Mouse (Mus musculus) layer of hippocampus, adult 11-12 months (tissue): ENCODE data around the gene Pcdh17.

ENCODE experiments used
- DNase-seq: peaks from one replicate; pipeline ENCODE4 v3.0.0; 2022; ENCODE audit warnings: low spot score

The Pcdh17 gene

DNA sequence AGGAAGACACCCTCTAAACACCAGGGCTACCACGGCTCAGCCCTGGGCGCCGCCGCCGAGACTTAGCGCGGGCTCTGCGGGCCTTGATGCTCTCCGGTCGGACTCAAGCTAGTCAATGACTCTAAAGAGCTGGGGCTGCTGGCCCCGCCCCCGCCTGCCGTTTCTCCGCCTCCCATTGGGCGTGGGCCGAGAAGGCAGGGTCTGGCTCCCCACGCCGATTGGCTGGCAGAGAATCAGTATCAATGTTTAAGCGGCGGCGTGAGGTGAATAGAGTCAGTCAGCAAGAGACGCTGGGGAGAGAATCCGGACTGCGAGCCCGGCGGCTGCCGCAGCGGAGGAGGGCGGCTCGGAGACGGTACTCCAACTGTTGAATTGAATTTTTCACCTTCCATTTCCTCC, at the start of gene Pcdh17:
Pcdh17 (plus strand) TSS at position 276 of the 399 bp plus-strand sequence.
- peak; percentile 97 for DNase-seq

GRCm38 (mm10) chr14:84397137-84397536, 46.2 kb upstream of the Pcdh17 start:
- no peak for DNase-seq

DNA sequence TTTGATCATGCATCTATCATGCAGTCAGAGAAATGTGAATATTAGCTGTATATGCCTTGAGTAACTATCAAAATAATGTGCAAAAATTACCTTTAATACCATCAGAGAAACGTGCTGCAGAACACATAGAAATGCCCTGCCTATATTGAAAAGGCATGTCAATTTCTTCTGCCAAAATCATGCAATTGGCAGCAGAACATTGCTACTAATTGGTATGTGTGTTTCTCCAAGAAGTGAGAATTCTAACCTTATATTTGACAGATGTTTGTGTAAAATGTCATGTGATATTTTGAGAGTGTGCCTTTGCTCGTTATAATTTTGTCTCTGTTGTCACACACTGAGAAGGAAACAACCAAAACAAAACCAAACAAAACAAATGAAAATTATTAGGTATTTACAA, 18.6 kb upstream of the Pcdh17 start:
- DNase-seq = no peak

DNA sequence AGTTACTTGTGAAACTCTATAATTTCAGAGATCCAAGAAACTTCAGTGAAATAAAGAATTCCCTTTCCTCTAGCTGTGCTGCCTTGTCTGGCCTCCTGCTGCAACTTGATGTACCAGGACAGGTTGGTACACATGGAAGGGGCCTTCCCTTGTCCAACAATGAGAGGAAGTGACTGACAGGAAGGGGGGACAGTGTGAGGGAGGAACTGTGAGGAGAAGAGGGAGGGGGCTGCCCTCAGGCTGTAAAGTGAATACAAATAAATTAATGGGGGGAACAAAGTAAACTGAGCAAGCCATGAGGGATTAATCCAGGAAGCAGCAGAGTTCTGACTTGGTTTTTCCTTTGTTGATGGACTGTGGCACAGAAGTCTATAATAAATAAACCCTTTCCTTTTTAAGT, 16.7 kb upstream of the Pcdh17 start:
- no peak for DNase-seq

DNA sequence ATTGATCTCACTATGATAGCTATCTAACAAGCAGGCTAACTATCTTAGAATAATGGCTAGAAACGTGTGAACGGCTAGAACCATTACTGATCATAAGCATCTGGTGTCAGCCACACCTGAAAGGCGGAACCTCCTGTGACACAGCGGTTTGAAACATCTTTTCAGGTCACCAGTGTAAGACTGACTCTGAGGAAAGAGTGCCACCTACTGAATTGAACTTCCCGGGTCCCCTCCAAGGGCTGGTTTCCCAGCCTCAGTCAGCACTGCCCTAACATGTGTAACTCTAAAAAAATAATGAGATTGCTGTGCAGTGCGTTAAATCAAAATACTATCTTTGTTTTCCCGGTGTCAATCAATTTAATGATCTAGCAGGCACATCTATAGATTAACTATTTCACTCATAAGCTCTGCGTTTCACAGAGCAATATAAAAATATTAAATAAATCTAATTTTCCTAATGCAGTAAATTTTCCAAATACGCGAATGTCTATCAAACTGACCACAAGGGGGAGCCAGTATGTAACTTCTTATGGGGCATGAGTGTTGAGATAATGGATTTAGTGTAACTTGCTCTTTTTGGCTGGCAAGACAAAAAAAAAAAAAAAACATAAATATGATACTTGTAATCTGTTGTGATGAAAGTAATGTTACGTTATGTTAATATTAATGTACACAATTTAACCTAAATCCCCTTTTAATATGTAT, 5.1 kb upstream of the Pcdh17 start:
- peak; percentile 52 for DNase-seq

- no peak for DNase-seq
Observed at GRCm38 (mm10) chr14:84440903-84441302, 2.5 kb upstream of the Pcdh17 start.

- peak; percentile 44 for DNase-seq
Observed at GRCm38 (mm10) chr14:84442528-84443287, 655 bp upstream of the Pcdh17 start.

DNA sequence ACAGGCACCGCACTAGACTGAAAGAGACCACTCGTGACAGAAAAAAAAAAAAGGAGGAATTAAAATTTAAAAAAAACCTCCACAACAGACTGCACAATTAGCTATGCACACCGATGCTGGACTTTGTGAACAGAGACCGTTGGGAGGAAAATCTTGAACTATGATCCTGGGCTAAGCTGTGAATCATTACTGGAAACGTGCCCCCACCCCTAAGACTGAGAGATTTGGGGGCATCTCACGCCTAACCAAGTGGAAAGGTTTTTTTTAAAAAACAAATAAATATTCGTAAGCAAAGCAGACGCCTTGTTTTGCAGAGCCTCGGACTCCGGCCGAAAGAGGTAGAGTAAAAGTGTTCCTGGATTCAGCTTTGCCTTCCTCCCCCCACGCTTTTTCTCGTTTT, 398 bp downstream of the Pcdh17 start:
- DNase-seq = no peak

- peak; percentile 30 for DNase-seq
Observed at GRCm38 (mm10) chr14:84444276-84444662, 906 bp downstream of the Pcdh17 start.

DNA sequence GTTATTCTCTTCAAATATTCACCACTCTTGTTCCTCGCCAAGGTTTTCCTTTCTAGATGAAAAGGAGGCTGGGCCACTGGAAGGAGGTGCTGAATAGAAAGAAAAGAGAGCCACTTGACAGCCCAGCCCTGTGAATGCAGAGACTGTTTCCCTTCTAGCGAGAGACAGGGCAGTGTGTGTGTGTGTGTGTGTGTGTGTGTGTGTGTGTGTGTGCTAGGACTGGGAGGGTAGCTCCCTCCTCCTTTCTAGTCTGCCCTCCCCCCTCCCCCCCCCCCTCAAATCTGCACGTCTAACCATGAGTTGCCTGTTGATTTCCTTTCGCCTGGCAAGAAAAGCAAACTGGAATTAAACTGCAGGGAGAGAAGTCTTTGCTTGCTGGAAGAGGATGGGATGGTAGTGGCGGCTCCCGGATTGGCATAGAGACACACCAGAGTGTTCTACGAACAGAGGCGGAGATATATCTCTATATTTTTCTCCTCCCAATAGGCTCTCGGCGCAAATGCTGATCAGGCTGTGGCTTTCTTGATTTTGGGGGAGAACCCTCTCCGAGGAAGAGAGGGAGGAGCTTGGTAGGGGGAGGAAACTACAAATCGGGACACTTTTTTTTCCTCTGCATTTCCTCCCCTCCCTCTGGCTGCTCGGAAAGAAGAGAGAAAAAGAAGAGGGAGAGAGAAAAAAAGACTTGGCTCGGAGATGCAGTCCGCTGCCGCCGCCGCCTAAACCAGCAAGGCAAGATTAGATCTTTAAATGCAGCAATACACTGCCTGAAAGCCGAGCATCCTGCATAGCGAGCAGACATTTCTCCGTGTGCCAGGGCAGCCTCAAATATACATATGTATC, 1.5 kb downstream of the Pcdh17 start:
- DNase-seq = peak; percentile 53

- DNase-seq = peak; percentile 49
Observed at GRCm38 (mm10) chr14:84445503-84446410, 2.4 kb downstream of the Pcdh17 start.

DNA sequence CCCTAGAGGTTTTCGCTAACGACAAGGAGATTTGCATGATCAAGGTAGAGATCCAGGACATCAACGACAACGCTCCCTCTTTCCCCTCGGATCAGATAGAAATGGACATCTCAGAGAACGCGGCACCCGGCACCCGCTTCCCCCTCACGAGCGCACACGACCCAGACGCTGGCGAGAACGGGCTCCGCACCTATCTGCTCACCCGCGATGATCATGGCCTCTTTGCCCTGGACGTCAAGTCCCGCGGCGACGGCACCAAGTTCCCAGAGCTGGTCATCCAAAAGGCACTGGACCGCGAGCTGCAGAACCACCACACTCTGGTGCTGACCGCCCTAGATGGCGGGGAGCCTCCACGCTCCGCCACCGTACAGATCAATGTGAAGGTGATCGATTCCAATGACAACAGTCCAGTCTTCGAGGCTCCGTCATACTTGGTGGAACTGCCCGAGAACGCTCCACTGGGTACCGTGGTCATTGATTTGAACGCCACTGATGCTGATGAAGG, 3.1 kb downstream of the Pcdh17 start:
- DNase-seq = peak; percentile 23

- peak; percentile 66 for DNase-seq
Observed at GRCm38 (mm10) chr14:84446941-84447641, 3.7 kb downstream of the Pcdh17 start.

DNA sequence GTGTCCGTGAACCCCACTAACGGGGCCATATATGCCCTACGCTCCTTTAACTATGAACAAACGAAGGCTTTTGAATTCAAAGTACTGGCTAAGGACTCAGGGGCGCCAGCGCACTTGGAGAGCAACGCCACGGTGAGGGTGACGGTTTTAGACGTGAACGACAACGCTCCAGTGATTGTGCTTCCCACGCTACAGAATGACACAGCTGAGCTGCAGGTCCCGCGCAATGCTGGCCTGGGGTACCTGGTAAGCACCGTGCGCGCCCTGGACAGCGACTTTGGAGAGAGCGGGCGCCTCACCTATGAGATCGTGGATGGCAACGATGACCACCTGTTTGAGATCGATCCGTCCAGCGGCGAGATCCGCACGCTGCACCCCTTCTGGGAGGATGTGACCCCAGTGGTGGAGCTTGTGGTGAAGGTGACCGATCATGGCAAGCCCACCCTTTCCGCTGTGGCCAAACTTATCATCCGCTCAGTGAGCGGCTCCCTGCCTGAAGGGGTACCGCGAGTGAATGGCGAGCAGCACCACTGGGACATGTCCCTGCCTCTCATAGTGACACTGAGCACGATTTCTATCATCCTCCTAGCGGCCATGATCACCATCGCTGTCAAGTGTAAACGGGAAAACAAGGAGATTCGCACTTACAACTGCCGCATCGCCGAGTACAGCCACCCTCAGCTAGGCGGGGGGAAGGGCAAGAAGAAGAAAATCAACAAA, 4.5 kb downstream of the Pcdh17 start:
- peak; percentile 38 for DNase-seq

GRCm38 (mm10) chr14:84448381-84448771, 5.0 kb downstream of the Pcdh17 start:
- DNase-seq = no peak

GRCm38 (mm10) chr14:84454074-84454845, 10.9 kb downstream of the Pcdh17 start:
- DNase-seq = no peak

DNA sequence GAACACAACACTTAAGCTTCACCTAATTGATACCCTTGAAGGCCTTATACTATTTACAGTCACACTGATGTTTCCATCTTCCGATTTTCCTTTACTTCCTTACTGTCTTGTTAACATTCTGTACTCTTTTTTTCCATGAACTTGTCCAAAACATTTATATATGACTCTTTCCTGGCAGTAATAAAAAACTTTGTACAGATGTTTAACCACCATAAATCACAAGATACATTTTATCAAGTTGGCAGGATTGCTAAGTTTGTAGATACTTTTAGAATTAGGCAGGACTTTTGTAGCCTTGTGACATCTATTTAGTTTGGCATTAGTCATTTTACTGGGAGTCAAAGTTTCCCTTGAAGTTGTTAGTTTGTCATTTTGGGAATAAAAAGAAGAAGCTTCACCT, 32.1 kb downstream of the Pcdh17 start:
- DNase-seq = no peak

- no peak for DNase-seq
Observed at GRCm38 (mm10) chr14:84476336-84476735, 33.0 kb downstream of the Pcdh17 start.

- DNase-seq = no peak
Observed at GRCm38 (mm10) chr14:84476906-84477305, 33.5 kb downstream of the Pcdh17 start.
